Mouse (Mus musculus): ENCODE data around the gene Ppm1n.

GRCm38 (mm10) chr7:19257390-19258022 lies 22.4 kb downstream of the Ppm1n start:
- TF ChIP-seq CTCF (IDR thresholded peaks at IDR 0.05 in 2 of 3, conservative IDR thresholded peaks at IDR 0.05 in 1 of 3; ENCODE audit: control insufficient read depth in 1 of 3, insufficient read depth in 1 of 3, low read depth in 2 of 3, low read length in 3 of 3, poor library complexity in 1 of 3, severe bottlenecking in 1 of 3) (no peak), EP300 (IDR thresholded peaks at IDR 0.05; ENCODE audit: low read depth in 1 of 2, low read length in 2 of 2) (no peak), GATA1 (IDR thresholded peaks at IDR 0.05; ENCODE audit: low read depth, low read length) (no peak), MYC (IDR thresholded peaks at IDR 0.05; ENCODE audit: low read depth, low read length) (no peak), ETS1 (IDR thresholded peaks at IDR 0.05; ENCODE audit: low read depth, low read length) (no peak), MEF2A (IDR thresholded peaks at IDR 0.05; ENCODE audit: extremely low read depth, insufficient replicate concordance, low read depth, low read length, poor library complexity, severe bottlenecking) (no peak), SIN3A (IDR thresholded peaks at IDR 0.05; ENCODE audit: low read length) (peak; percentile 22; the same call in 1 of the 2 replicates), USF1 (IDR thresholded peaks at IDR 0.05; ENCODE audit: low read depth, low read length) (no peak), RCOR1 (IDR thresholded peaks at IDR 0.05; ENCODE audit: low read depth, low read length) (no peak), POLR2A (IDR thresholded peaks at IDR 0.05; ENCODE audit: control insufficient read depth in 1 of 2, insufficient read depth in 1 of 2, low read depth in 1 of 2, low read length in 2 of 2, poor library complexity in 1 of 2) (no peak; a peak in 1 of 4 replicates)

All from MEL (cell line).